Mouse (Mus musculus) kidney, postnatal 4 days (tissue): ENCODE measurements at regions not wholly inside any gene's neighbourhood (a gene's known extent, or its start where the extent isn't known, plus 50 kb on each side); places are given as distances from the start of the nearest gene placed in this dataset.

Source experiments
- DNase-seq, 2 experiments: peaks; one replicate each; pipeline ENCODE4 v3.0.0; 2021; ENCODE audit warnings: mixed read lengths in 2 of 2

- peak; percentile 81 to 86 for DNase-seq
Measured at GRCm38 (mm10) chr8:23504704-23505103, 1093.5 kb downstream of the Mrps31 start.

GRCm38 (mm10) chr8:23505216-23505615 is 1094.1 kb downstream of the Mrps31 start:
- DNase-seq: no peak

GRCm38 (mm10) chr8:23505966-23506365 is 1094.8 kb downstream of the Mrps31 start:
- DNase-seq: no peak

GRCm38 (mm10) chr8:23507661-23508060 is 1096.5 kb downstream of the Mrps31 start:
- DNase-seq: no peak

GRCm38 (mm10) chr8:23510076-23510475 is 1098.9 kb downstream of the Mrps31 start:
- DNase-seq: peak in 1 of 2 experiments; percentile 23

GRCm38 (mm10) chr8:23510561-23510960 is 1099.4 kb downstream of the Mrps31 start:
- DNase-seq: peak; percentile 24 to 51

- DNase-seq: no peak
Measured at GRCm38 (mm10) chr8:23511264-23511663, 1100.1 kb downstream of the Mrps31 start.

- no peak for DNase-seq
Measured at GRCm38 (mm10) chr8:23511792-23512191, 1100.6 kb downstream of the Mrps31 start.

- DNase-seq: no peak
Measured at GRCm38 (mm10) chr8:23516469-23516868, 1105.3 kb downstream of the Mrps31 start.

- DNase-seq: peak; percentile 67 to 71
Measured at GRCm38 (mm10) chr8:23531551-23532142, 1120.5 kb downstream of the Mrps31 start.

GRCm38 (mm10) chr8:23537681-23538359 is 1126.7 kb downstream of the Mrps31 start:
- DNase-seq: no peak

- no peak for DNase-seq
Measured at GRCm38 (mm10) chr8:23553565-23554473, 1142.7 kb downstream of the Mrps31 start.

GRCm38 (mm10) chr8:23560836-23561235 is 1149.7 kb downstream of the Mrps31 start:
- DNase-seq: no peak

GRCm38 (mm10) chr8:23561683-23562385 is 1150.7 kb downstream of the Mrps31 start:
- DNase-seq: no peak

- no peak for DNase-seq
Measured at GRCm38 (mm10) chr8:23562504-23562903, 1151.3 kb downstream of the Mrps31 start.

- DNase-seq: no peak
Measured at GRCm38 (mm10) chr8:23563065-23564020, 1152.2 kb downstream of the Mrps31 start.

GRCm38 (mm10) chr8:23567906-23568305 is 1156.7 kb downstream of the Mrps31 start:
- no peak for DNase-seq

GRCm38 (mm10) chr8:23571338-23571737 is 1154.3 kb downstream of the Adam3 start:
- no peak for DNase-seq

- DNase-seq: no peak
Measured at GRCm38 (mm10) chr8:23580106-23580505, 1145.5 kb downstream of the Adam3 start.

GRCm38 (mm10) chr8:23580701-23581100 is 1145.0 kb downstream of the Adam3 start:
- DNase-seq: no peak
